Mouse (Mus musculus) CH12.LX (cell line): ENCODE data around the gene Adamtsl3. TPM values are rescaled to one million over a fixed set of nuclear protein-coding genes. Genes with fewer than 3 reads are reported as not detected.

Experiments
- DNase-seq: peaks from one replicate; pipeline ENCODE4 v3.0.0-alpha.2; 2013; ENCODE audit errors: extremely low read depth
- H3K27ac ChIP-seq: 2 replicates; pipeline ENCODE4 v1.5.1; 2012; ENCODE audit warnings: low read depth, mild to moderate bottlenecking, control low read depth, moderate library complexity; ENCODE audit not compliant: insufficient read depth
- H3K27me3 ChIP-seq: replicated peaks from 2 replicates; pipeline ENCODE3; 2012; ENCODE audit warnings: inconsistent platforms
- H3K36me3 ChIP-seq, 2 experiments: replicated peaks in 1 of 2; 2 replicates each; pipeline versions ENCODE3 to v1.6.1; 2012; ENCODE audit warnings: inconsistent platforms in 1 of 2, low read length in 1 of 2, mild to moderate bottlenecking in 1 of 2, mixed read lengths in 1 of 2, moderate library complexity in 1 of 2; ENCODE audit not compliant: control insufficient read depth in 1 of 2, insufficient read depth in 1 of 2
- H3K4me1 ChIP-seq, 2 experiments: 2 replicates each; pipeline ENCODE4 v1.6.1; 2012; ENCODE audit warnings: inconsistent platforms in 1 of 2, moderate library complexity in 1 of 2; ENCODE audit not compliant: insufficient read depth in 2 of 2, control insufficient read depth in 1 of 2
- H3K4me2 ChIP-seq: 2 replicates; pipeline ENCODE4 v1.6.1; 2012; ENCODE audit warnings: low read depth, mild to moderate bottlenecking, control low read depth; ENCODE audit not compliant: poor library complexity, insufficient read depth, severe bottlenecking
- H3K4me3 ChIP-seq, 3 experiments: fragments of 150-350 bp in 1 of 3; sonication (generic) in 1 of 3; replicated peaks in 1 of 3; 2 replicates each; pipeline versions ENCODE3 to v1.5.1; 2011 to 2012; ENCODE audit warnings: low read depth in 2 of 3, low read length in 2 of 3, mild to moderate bottlenecking in 2 of 3, moderate library complexity in 2 of 3, control low read depth in 1 of 3, improper control_type of control experiment in 1 of 3, inconsistent platforms in 1 of 3, mixed read lengths in 1 of 3; ENCODE audit not compliant: poor library complexity in 1 of 3
- H3K79me2 ChIP-seq: replicated peaks from 2 replicates; pipeline ENCODE4 v1.6.1; 2012; ENCODE audit warnings: mild to moderate bottlenecking, moderate library complexity; ENCODE audit not compliant: control insufficient read depth, poor library complexity, insufficient read depth, severe bottlenecking; ENCODE audit errors: extremely low read depth
- H3K9ac ChIP-seq: 2 replicates; pipeline ENCODE4 v1.6.1; 2012; ENCODE audit warnings: low read depth, mild to moderate bottlenecking, control low read depth, moderate library complexity; ENCODE audit not compliant: insufficient read depth
- H3K9me3 ChIP-seq: replicated peaks from 2 replicates; pipeline ENCODE3; 2012; ENCODE audit warnings: low read length, inconsistent platforms, mixed read lengths
- CHD1 ChIP-seq: IDR thresholded peaks from 2 replicates; pipeline ENCODE4 v1.6.1; 2012; ENCODE audit warnings: low read depth, low read length, improper control_type of control experiment, inconsistent platforms
- CTCF ChIP-seq, 2 experiments: IDR thresholded peaks in 1 of 2; conservative IDR thresholded peaks in 1 of 2; 2 replicates each; pipeline ENCODE4 v1.5.1; 2011 to 2012; ENCODE audit warnings: low read depth in 2 of 2, low read length in 2 of 2, improper control_type of control experiment in 1 of 2, inconsistent platforms in 1 of 2, mild to moderate bottlenecking in 1 of 2, moderate library complexity in 1 of 2
- E2F4 ChIP-seq: IDR thresholded peaks from 2 replicates; pipeline ENCODE4 v1.6.1; 2011; ENCODE audit warnings: low read depth, low read length, improper control_type of control experiment; ENCODE audit not compliant: insufficient replicate concordance
- ELF1 ChIP-seq: IDR thresholded peaks from 2 replicates; pipeline ENCODE4 v1.6.1; 2014; ENCODE audit warnings: low read depth, mild to moderate bottlenecking, inconsistent platforms, low read length, improper control_type of control experiment
- EP300 ChIP-seq: IDR thresholded peaks from 2 replicates; pipeline ENCODE4 v1.6.1; 2011; ENCODE audit warnings: low read length, improper control_type of control experiment
- ETS1 ChIP-seq: conservative IDR thresholded peaks from 2 replicates; pipeline ENCODE4 v1.6.1; 2012; ENCODE audit warnings: low read depth, mild to moderate bottlenecking, inconsistent platforms, low read length, improper control_type of control experiment, moderate library complexity
- HCFC1 ChIP-seq: IDR thresholded peaks from 2 replicates; pipeline ENCODE4 v1.6.1; 2012; ENCODE audit warnings: low read depth, mild to moderate bottlenecking, inconsistent platforms, low read length, improper control_type of control experiment
- IRF4 ChIP-seq: IDR thresholded peaks from 2 replicates; pipeline ENCODE4 v1.6.1; 2014; ENCODE audit warnings: low read depth, mild to moderate bottlenecking, inconsistent platforms, low read length, improper control_type of control experiment
- MAFK ChIP-seq: IDR thresholded peaks from 2 replicates; pipeline ENCODE4 v1.6.1; 2011; ENCODE audit warnings: low read length, improper control_type of control experiment; ENCODE audit not compliant: insufficient replicate concordance
- MAX ChIP-seq: IDR thresholded peaks from 2 replicates; pipeline ENCODE4 v1.6.1; 2011; ENCODE audit warnings: low read length, improper control_type of control experiment
- MAZ ChIP-seq: IDR thresholded peaks from 2 replicates; pipeline ENCODE4 v1.6.1; 2012; ENCODE audit warnings: low read depth, mild to moderate bottlenecking, inconsistent platforms, low read length, improper control_type of control experiment, moderate library complexity
- MEF2A ChIP-seq: IDR thresholded peaks from 2 replicates; pipeline ENCODE4 v1.6.1; 2014; ENCODE audit warnings: low read depth, mild to moderate bottlenecking, inconsistent platforms, low read length, improper control_type of control experiment, borderline replicate concordance
- MYC ChIP-seq: IDR thresholded peaks from 2 replicates; pipeline ENCODE4 v1.6.1; 2011; ENCODE audit warnings: low read depth, mild to moderate bottlenecking, improper control_type of control experiment, low read length
- NELFE ChIP-seq: IDR thresholded peaks from 2 replicates; pipeline ENCODE4 v1.6.1; 2011; ENCODE audit warnings: low read depth, low read length, improper control_type of control experiment
- SIN3A ChIP-seq: IDR thresholded peaks from 2 replicates; pipeline ENCODE4 v1.6.1; 2012; ENCODE audit warnings: low read length, improper control_type of control experiment, inconsistent platforms
- TBP ChIP-seq: conservative IDR thresholded peaks from 2 replicates; pipeline ENCODE4 v1.6.1; 2011; ENCODE audit warnings: low read depth, low read length, improper control_type of control experiment
- TCF12 ChIP-seq: IDR thresholded peaks from 2 replicates; pipeline ENCODE4 v1.6.1; 2014; ENCODE audit warnings: low read depth, mild to moderate bottlenecking, inconsistent platforms, low read length, improper control_type of control experiment
- ZMIZ1 ChIP-seq: IDR thresholded peaks from 2 replicates; pipeline ENCODE4 v1.6.1; 2012; ENCODE audit warnings: low read depth, mild to moderate bottlenecking, inconsistent platforms, low read length, improper control_type of control experiment
- ZNF384 ChIP-seq: IDR thresholded peaks from 2 replicates; pipeline ENCODE4 v1.6.1; 2012; ENCODE audit warnings: low read depth, low read length, improper control_type of control experiment, inconsistent platforms
- dilution Hi-C: fragments of 300-500 bp; cut with MboI; formaldehyde crosslinking; loops from 2 replicates; pipeline ENCODE4 v1.14.3; 2020; ENCODE audit warnings: low sequenced_read_pairs; ENCODE audit not compliant: extremely low pct_unique_long_range_greater_than_20kb, extremely low pct_ligation_motif_present
- in situ Hi-C: fragments of 300-500 bp; cut with MboI; formaldehyde crosslinking; loops from 3 replicates; pipeline ENCODE4 v1.14.3; 2019; ENCODE audit warnings: low sequenced_read_pairs, low pct_ligation_motif_present, low pct_unique_long_range_greater_than_20kb, mixed read lengths
- polyA plus RNA-seq: library from polyadenylated mRNA; unstranded; fragments of >175 nt; gene quantifications from 2 replicates; pipeline ENCODE4 v1.2.1, GENCODE M21; 2012; ENCODE audit warnings: low read depth; ENCODE audit not compliant: insufficient read length
- total RNA-seq, 2 experiments: library from RNA; depleted of rRNA; stranded (reverse); fragments of 300-350 nt in 1 of 2; fragments of >200 nt in 1 of 2; gene quantifications; 2 replicates each; pipeline ENCODE4 v1.2.3; 2012 to 2014

The Adamtsl3 gene
- total and polyA plus RNA-seq, 3 experiments, result not detected

DNA sequence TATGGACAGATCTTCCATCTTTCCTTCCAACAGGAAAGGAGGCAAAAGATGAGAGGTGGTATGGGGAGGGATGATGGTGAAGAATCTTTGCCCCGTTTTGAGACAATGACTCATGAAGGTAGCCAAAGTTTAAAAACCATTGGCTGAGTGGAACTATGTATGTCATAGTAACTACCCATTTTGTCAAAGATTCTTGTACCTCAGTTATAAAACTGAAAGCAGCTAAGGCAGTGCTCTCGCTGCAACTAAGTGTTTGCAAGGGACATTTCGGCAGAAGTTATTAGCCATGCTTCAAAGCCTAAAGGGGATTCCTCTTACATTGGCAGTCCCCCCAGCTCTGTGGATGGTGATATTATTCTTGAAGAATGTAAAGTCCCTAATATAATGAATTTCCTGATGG lies 311.7 kb downstream of the Adamtsl3 start:
- Histone ChIP-seq H3K36me3 (peaks cover 5 to 26% of the 10 kb centered on the region in 2 experiments), H3K4me2 (peak overlapping the region; percentile 95; the same call in 1 of the 2 replicates), H3K4me3 (peak overlapping the region; percentile 12 to 95 (median 91)), H3K27me3 (no peaks in the 10 kb centered on the region), H3K4me1 (peaks cover 2 to 37% of the 10 kb centered on the region in 2 experiments; a peak in 2 of 4 replicates), H3K79me2 (peaks cover 17% of the 10 kb centered on the region), H3K9me3 (no peaks in the 10 kb centered on the region), H3K27ac (peak overlapping the region; percentile 87), H3K9ac (peak overlapping the region; percentile 62; the same call in 1 of the 2 replicates)
- in situ Hi-C loops, result no loop called here
- DNase-seq, result peak; percentile 56
- TF ChIP-seq MEF2A (peak; percentile 83), CHD1 (no peak), TCF12 (peak; percentile 62; the same call in 1 of the 2 replicates), CTCF (conservative IDR thresholded peaks at IDR 0.05 in 1 of 2, IDR thresholded peaks at IDR 0.05 in 1 of 2; ENCODE audit: low read depth in 2 of 2, low read length in 2 of 2) (no peak), NELFE (0 out of 2 replicates have a peak, but pooled peaks have one; percentile 29), ETS1 (peak; percentile 76), MAFK (no peak), ELF1 (no peak), IRF4 (peak; percentile 41; the same call in 1 of the 2 replicates), ZMIZ1 (no peak), HCFC1 (0 out of 2 replicates have a peak, but pooled peaks have one; percentile 15), EP300 (peak; percentile 53; the same call in 1 of the 2 replicates), SIN3A (0 out of 2 replicates have a peak, but pooled peaks have one; percentile 59), MAZ (0 out of 2 replicates have a peak, but pooled peaks have one; percentile 62), TBP (0 out of 2 replicates have a peak, but pooled peaks have one; percentile 7)
- dilution Hi-C loops, result no loop called here

DNA sequence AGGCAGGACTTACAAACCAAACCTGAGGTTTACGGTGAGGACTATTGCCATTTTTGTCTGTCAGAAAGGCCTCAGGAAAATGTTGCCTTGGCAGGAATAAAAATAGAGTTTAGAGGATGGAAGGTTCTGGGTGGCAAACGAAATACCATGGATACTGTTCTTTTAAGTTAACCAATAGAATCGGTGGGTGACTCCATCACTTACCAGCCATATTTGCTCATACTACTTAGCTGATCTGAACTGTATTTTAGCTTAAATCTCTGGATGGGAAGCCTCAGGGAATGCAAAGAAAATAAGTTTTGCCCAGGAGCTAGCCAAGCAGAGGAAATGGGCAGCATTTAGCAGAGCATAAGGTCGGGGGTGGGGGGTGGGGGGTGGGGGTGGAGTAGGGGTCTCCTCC lies 312.4 kb downstream of the Adamtsl3 start:
- TF ChIP-seq MAX (no peak), E2F4 (no peak), ZNF384 (no peak), CHD1 (no peak), MYC (no peak), EP300 (no peak)
- Histone ChIP-seq H3K4me2 (peak overlapping the region; percentile 95), H3K27ac (peak overlapping the region; percentile 79), H3K4me3 (peak overlapping the region; percentile 83 to 95 (median 91)), H3K27me3 (no peaks in the 10 kb centered on the region), H3K9me3 (no peaks in the 10 kb centered on the region), H3K9ac (peak overlapping the region; percentile 62), H3K36me3 (peaks cover 7 to 28% of the 10 kb centered on the region in 2 experiments), H3K4me1 (peaks cover 2 to 38% of the 10 kb centered on the region in 2 experiments; a peak in 2 of 4 replicates), H3K79me2 (peaks cover 17% of the 10 kb centered on the region)
- DNase-seq, result no peak
- in situ Hi-C loops (no loop called here), dilution Hi-C loops (no loop called here)
